Mouse (Mus musculus) urinary bladder, postnatal 14 days (tissue): Measurements from ENCODE around the gene Tekt5.

Source experiments
- DNase-seq: peaks from one replicate; pipeline ENCODE4 v3.0.0; 2021; ENCODE audit warnings: low spot score

Gene Tekt5

GRCm38 (mm10) chr16:10336454-10337421, 58.6 kb downstream of the Tekt5 start:
- no peak for DNase-seq

GRCm38 (mm10) chr16:10335953-10336352, 59.3 kb downstream of the Tekt5 start:
- no peak for DNase-seq

GRCm38 (mm10) chr16:10332732-10333131, 62.6 kb downstream of the Tekt5 start:
- DNase-seq = no peak

GRCm38 (mm10) chr16:10330586-10331495, 64.4 kb downstream of the Tekt5 start:
- DNase-seq = peak; percentile 84

- DNase-seq = no peak
Measured at GRCm38 (mm10) chr16:10327563-10328333, 67.5 kb downstream of the Tekt5 start.

GRCm38 (mm10) chr16:10319914-10320569, 75.2 kb downstream of the Tekt5 start:
- DNase-seq = no peak

- no peak for DNase-seq
Measured at GRCm38 (mm10) chr16:10317197-10317544, 78.1 kb downstream of the Tekt5 start.

- DNase-seq = no peak
Measured at GRCm38 (mm10) chr16:10316493-10317196, 78.6 kb downstream of the Tekt5 start.

- peak; percentile 80 for DNase-seq
Measured at GRCm38 (mm10) chr16:10313646-10314088, 81.6 kb downstream of the Tekt5 start, which contains the start of gene Emp2. Gene Emp2, minus strand, starts transcription at chr16:10313968.

- peak; percentile 51 for DNase-seq
Measured at GRCm38 (mm10) chr16:10313226-10313625, 82.1 kb downstream of the Tekt5 start.

- peak; percentile 29 for DNase-seq
Measured at GRCm38 (mm10) chr16:10311989-10312388, 83.3 kb downstream of the Tekt5 start.

GRCm38 (mm10) chr16:10311086-10311485, 84.2 kb downstream of the Tekt5 start:
- no peak for DNase-seq

GRCm38 (mm10) chr16:10310507-10310906, 84.8 kb downstream of the Tekt5 start:
- no peak for DNase-seq
